Mouse (Mus musculus) thymus, adult 2 months (tissue): ENCODE results near the gene Cngb1.

Source experiments
- CTCF ChIP-seq: fragments of 200-500 bp; IDR thresholded peaks from 2 replicates; pipeline ENCODE4 v1.5.1; 2012; ENCODE audit warnings: mild to moderate bottlenecking, control low read depth, low read length, moderate library complexity, borderline replicate concordance; ENCODE audit not compliant: control insufficient read depth, poor library complexity, insufficient read depth; ENCODE audit errors: extremely low read depth
- POLR2A ChIP-seq: fragments of 200-500 bp; IDR thresholded peaks from 2 replicates; pipeline ENCODE4 v1.6.1; 2012; ENCODE audit warnings: mild to moderate bottlenecking, low read length, control low read depth, moderate library complexity; ENCODE audit not compliant: control insufficient read depth, poor library complexity, insufficient read depth; ENCODE audit errors: extremely low read depth

DNA sequence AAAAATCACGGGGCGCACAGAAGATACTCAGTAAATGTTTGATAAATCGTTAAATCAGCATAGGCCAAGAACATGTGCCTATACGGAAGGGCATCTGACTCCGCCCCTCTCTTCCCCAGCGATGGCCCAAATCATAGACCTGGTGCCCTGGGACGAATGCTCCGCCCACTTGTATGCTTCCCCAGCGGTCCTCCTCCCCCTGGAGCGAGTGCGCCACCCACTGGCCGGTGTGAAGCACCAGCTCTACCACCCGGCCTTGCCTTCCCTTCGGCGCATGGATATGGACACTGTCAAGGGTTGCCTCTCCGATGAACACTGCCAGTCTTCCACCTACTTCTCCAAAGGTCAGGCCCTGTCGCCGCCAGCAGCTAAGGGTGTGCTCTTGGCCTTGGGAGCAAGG lies 6.5 kb upstream of the Cngb1 start:
- TF ChIP-seq POLR2A (no peak), CTCF (no peak)
